Mouse (Mus musculus): ENCODE results near the gene Mrps21.

Mrps21 gene

GRCm38 (mm10) chr3:95850611-95851010 lies 20.7 kb downstream of the Mrps21 start:
- 80% methylated on average over 4 of the region's 4 CpGs for WGBS

GRCm38 (mm10) chr3:95842503-95843214 lies 28.7 kb downstream of the Mrps21 start:
- WGBS = 81% methylated on average over 3 of the region's 3 CpGs

- WGBS = 95% methylated on average over 2 of the region's 2 CpGs
Measured at GRCm38 (mm10) chr3:95839250-95839649, 32.1 kb downstream of the Mrps21 start.

GRCm38 (mm10) chr3:95829053-95829452 lies 42.3 kb downstream of the Mrps21 start:
- WGBS = 99% methylated on average over 4 of the region's 4 CpGs

GRCm38 (mm10) chr3:95826275-95826674 lies 45.0 kb downstream of the Mrps21 start:
- WGBS = 76% methylated on average over 2 of the region's 2 CpGs

- 22% methylated on average over 10 of the region's 10 CpGs for WGBS
Measured at GRCm38 (mm10) chr3:95820046-95821010, 51.0 kb downstream of the Mrps21 start.

GRCm38 (mm10) chr3:95819351-95819985 lies 51.9 kb downstream of the Mrps21 start:
- under 1% methylated on average over 49 of the region's 49 CpGs for WGBS

GRCm38 (mm10) chr3:95818571-95819288 lies 52.6 kb downstream of the Mrps21 start, which contains the start of gene Rprd2:
Gene Rprd2, minus strand, starts transcription at chr3:95818863.
- WGBS = under 1% methylated on average over 60 of the region's 60 CpGs

GRCm38 (mm10) chr3:95818026-95818511 lies 53.2 kb downstream of the Mrps21 start:
- 0% methylated on average over 21 of the region's 21 CpGs for WGBS

- WGBS = 66% methylated on average over 3 of the region's 3 CpGs
Measured at GRCm38 (mm10) chr3:95816681-95817080, 54.6 kb downstream of the Mrps21 start.

All from cerebral cortex, adult 2 months (tissue).